Mouse (Mus musculus): ENCODE results near the gene Fbxo11.
"Not testable (repeated sequence)": the region's sequence is repeated elsewhere in the genome, so short reads cannot be mapped to it uniquely, and the experiment has no call there.

- not testable (repeated sequence) for TF ChIP-seq CTCF (IDR thresholded peaks at IDR 0.05; ENCODE audit: borderline replicate concordance, control insufficient read depth, extremely low read depth, insufficient read depth, low read length, poor library complexity); POLR2A (IDR thresholded peaks at IDR 0.05; ENCODE audit: control insufficient read depth, extremely low read depth, insufficient read depth, low read length, poor library complexity)
Measured at GRCm38 (mm10) chr17:87979696-87980095, 85.4 kb downstream of the Fbxo11 start.
